8 mouse cellular contexts compared by ENCODE assay signal in genomic region chr5:113993487-113994465, GRCm38 (mm10). TPM values are rescaled to one million over a fixed set of nuclear protein-coding genes. Genes with fewer than 3 reads are reported as not detected.
DNase-seq lines count a peak whose midpoint lies in the region; ATAC-seq lines count a peak whose summit lies in the region.

Ssh1 (minus strand) TSS chr5:113993894.

- peak within 1 kb of the TSS; percentile 89 for H3K4me3 ChIP-seq in hindbrain, embryonic 15.5 days

- ATAC-seq in hindbrain, embryonic 15.5 days (ENCODE audit: low FRiP score, low read depth), result peak; percentile 89
- peak; percentile 68 for ATAC-seq in megakaryocyte, adult 5-6 weeks (ENCODE audit: poor library complexity, severe bottlenecking)

- no peaks in the 10 kb centered on the region for H3K9me3 ChIP-seq in hindbrain, embryonic 15.5 days

- H3K27me3 ChIP-seq in hindbrain, embryonic 15.5 days, result no peaks in the 10 kb centered on the region

- H3K9ac ChIP-seq in hindbrain, embryonic 15.5 days, result peak within 1 kb of the TSS; percentile 89

- H3K4me2 ChIP-seq in hindbrain, embryonic 15.5 days, result peak within 1 kb of the TSS; percentile 91

- H3K4me1 ChIP-seq in hindbrain, embryonic 15.5 days (replicated peaks), result peaks cover 40% of the 10 kb centered on the region

- peak; percentile 95 for DNase-seq in NIH3T3 (ENCODE audit: low read depth)
- DNase-seq in cerebellum, postnatal 36 days, result peak; percentile 90 to 92
- peak; percentile 83 for DNase-seq in gastrocnemius, adult 18-20 months (ENCODE audit: low spot score)
- DNase-seq in left cerebral cortex, adult 8-10 months (ENCODE audit: low spot score in 2 of 2), result peak; percentile 75 to 77
- DNase-seq in right cerebral cortex, adult 2 months (ENCODE audit: low spot score in 2 of 2), result peak; percentile 79 to 83
- peak; percentile 91 for DNase-seq in urinary bladder, postnatal 14 days (ENCODE audit: low spot score)

- WGBS in hindbrain, embryonic 15.5 days, result under 1% methylated on average over 66 of the region's 83 CpGs

- peak within 1 kb of the TSS; percentile 99 for H3K27ac ChIP-seq in hindbrain, embryonic 15.5 days (replicated peaks)

- no peaks in the 10 kb centered on the region; the same call in 1 of the 2 replicates for H3K36me3 ChIP-seq in hindbrain, embryonic 15.5 days

RNA-seq across cellular contexts. Expression of gene Ssh1, which starts in this region (rescaled TPM):
- total RNA-seq in gastrocnemius, adult 18-20 months (2021), result 1 to 10 TPM; 7.2 to 7.7 TPM
- polyA plus RNA-seq in hindbrain, embryonic 15.5 days (2015; fragmentation: Nextera tagmentation; extraction: Ambion mirVana), result 12.4 and 12.8 TPM in 2 replicates
- total RNA-seq in left cerebral cortex, adult 8-10 months (2022), result 10 to 100 TPM; 25.6 to 29.5 (median 27.1) TPM
- 10.2 and 10.4 TPM in 2 replicates for total RNA-seq in megakaryocyte, adult 5-6 weeks (2015)
- total RNA-seq in megakaryocyte, adult 5-6 weeks (2017), result 4.7 and 4.9 TPM in 2 replicates

Comparison
In these comparisons a context has a peak if more than half of its experiments do, and no peak if none do; other contexts are left out.
1. Peak in every context shown above with its lines: DNase-seq, ATAC-seq, H3K4me3 ChIP-seq and H3K27ac ChIP-seq.